Mouse (Mus musculus): ENCODE results near the gene Ewsr1. TPM values are rescaled to one million over a fixed set of nuclear protein-coding genes. Genes with fewer than 3 reads are reported as not detected.
"Not testable (repeated sequence)": the region's sequence is repeated elsewhere in the genome, so short reads cannot be mapped to it uniquely, and the experiment has no call there.

The Ewsr1 gene
- total RNA-seq, 2 experiments from 2014 or later, result 309 to 316 TPM

GRCm38 (mm10) chr11:5095877-5096276, 3.2 kb downstream of the Ewsr1 start:
- DNase-seq (ENCODE audit: extremely low spot score in 1 of 2, low spot score in 2 of 2), result no peak
- no peak overlapping the region for H3K27ac ChIP-seq
- TF ChIP-seq CTCF (IDR thresholded peaks at IDR 0.05), result no peak
- intact Hi-C loops (cut with DNase I), result loop anchor here (5.0 kb wide), 1 partner anchor 666 kb away; the partner anchor contains the start of gene Urgcp
- no peak overlapping the region for H3K4me3 ChIP-seq

- TF ChIP-seq CTCF (IDR thresholded peaks at IDR 0.05), result peak; percentile 32
- Histone ChIP-seq H3K27ac (no peak overlapping the region), H3K4me3 (no peak overlapping the region)
- intact Hi-C loops (cut with DNase I), result no loop called here
- no peak for DNase-seq (ENCODE audit: extremely low spot score in 1 of 2, low spot score in 2 of 2)
Observed at GRCm38 (mm10) chr11:5091706-5092105, 7.4 kb downstream of the Ewsr1 start.

- no peak for TF ChIP-seq CTCF (IDR thresholded peaks at IDR 0.05)
- intact Hi-C loops (cut with DNase I), result no loop called here
Observed at GRCm38 (mm10) chr11:5089147-5089546, 9.9 kb downstream of the Ewsr1 start.

GRCm38 (mm10) chr11:5076843-5077242, 22.2 kb downstream of the Ewsr1 start:
- H3K27ac ChIP-seq; DNase-seq (ENCODE audit: extremely low spot score in 1 of 2, low spot score in 2 of 2); H3K4me3 ChIP-seq; intact Hi-C loops (cut with DNase I): not testable (repeated sequence)

More at GRCm38 (mm10) chr11:5089147-5089546, 9.9 kb downstream of the Ewsr1 start:
- Histone ChIP-seq H3K4me3 (no peak overlapping the region), H3K27ac (no peak overlapping the region)
- no peak for DNase-seq (ENCODE audit: extremely low spot score in 1 of 2, low spot score in 2 of 2)

GRCm38 (mm10) chr11:5075760-5076159, 23.3 kb downstream of the Ewsr1 start:
- no peak overlapping the region for H3K27ac ChIP-seq
- no peak overlapping the region for H3K4me3 ChIP-seq
- intact Hi-C loops (cut with DNase I), result no loop called here
- DNase-seq (ENCODE audit: extremely low spot score in 1 of 2, low spot score in 2 of 2), result no peak
- TF ChIP-seq CTCF (IDR thresholded peaks at IDR 0.05), result peak; percentile 26

GRCm38 (mm10) chr11:5074882-5075281, 24.2 kb downstream of the Ewsr1 start:
- Histone ChIP-seq H3K27ac (no peak overlapping the region), H3K4me3 (no peak overlapping the region)
- DNase-seq (ENCODE audit: extremely low spot score in 1 of 2, low spot score in 2 of 2), result no peak
- intact Hi-C loops (cut with DNase I), result no loop called here
- TF ChIP-seq CTCF (IDR thresholded peaks at IDR 0.05), result peak; percentile 62

- intact Hi-C loops (cut with DNase I), result no loop called here
- DNase-seq (ENCODE audit: extremely low spot score in 1 of 2, low spot score in 2 of 2), result no peak
- H3K27ac ChIP-seq, result no peak overlapping the region
Observed at GRCm38 (mm10) chr11:5068126-5068971, 30.7 kb downstream of the Ewsr1 start.

GRCm38 (mm10) chr11:5067063-5067462, 32.0 kb downstream of the Ewsr1 start:
- no peak for DNase-seq (ENCODE audit: extremely low spot score in 1 of 2, low spot score in 2 of 2)
- H3K4me3 ChIP-seq, result no peak overlapping the region
- intact Hi-C loops (cut with DNase I), result no loop called here
- TF ChIP-seq CTCF (IDR thresholded peaks at IDR 0.05), result no peak
- H3K27ac ChIP-seq, result no peak overlapping the region

More at GRCm38 (mm10) chr11:5068126-5068971, 30.7 kb downstream of the Ewsr1 start:
- TF ChIP-seq CTCF (IDR thresholded peaks at IDR 0.05), result no peak
- H3K4me3 ChIP-seq, result no peak overlapping the region

GRCm38 (mm10) chr11:5065056-5065821, 33.8 kb downstream of the Ewsr1 start, which contains the start of gene Gas2l1:
Gas2l1 (minus strand) TSS chr11:5065327.
- peak; percentile 87 to 88 for DNase-seq (ENCODE audit: extremely low spot score in 1 of 2, low spot score in 2 of 2)
- peak within 1 kb of the TSS; percentile 91 for H3K27ac ChIP-seq
- intact Hi-C loops (cut with DNase I), result loop anchor here (1.0 to 2.0 kb wide), 2 partner anchors 50 to 78 kb away; partner anchors contain the start of gene Ap1b1
- H3K4me3 ChIP-seq, result peak within 1 kb of the TSS; percentile 79
- peak; percentile 76 for TF ChIP-seq CTCF (IDR thresholded peaks at IDR 0.05)

GRCm38 (mm10) chr11:5064282-5065055, 34.6 kb downstream of the Ewsr1 start:
- intact Hi-C loops (cut with DNase I), result loop anchor here (1.0 to 2.0 kb wide), 2 partner anchors 49 to 78 kb away; partner anchors contain the start of gene Ap1b1
- DNase-seq (ENCODE audit: extremely low spot score in 1 of 2, low spot score in 2 of 2), result peak in 1 of 2 experiments; percentile 36
- Histone ChIP-seq H3K27ac (peak overlapping the region; percentile 91), H3K4me3 (peak overlapping the region; percentile 79)
- no peak for TF ChIP-seq CTCF (IDR thresholded peaks at IDR 0.05)

All from left cerebral cortex, adult 2 months (tissue).